In the genomic region with DNA sequence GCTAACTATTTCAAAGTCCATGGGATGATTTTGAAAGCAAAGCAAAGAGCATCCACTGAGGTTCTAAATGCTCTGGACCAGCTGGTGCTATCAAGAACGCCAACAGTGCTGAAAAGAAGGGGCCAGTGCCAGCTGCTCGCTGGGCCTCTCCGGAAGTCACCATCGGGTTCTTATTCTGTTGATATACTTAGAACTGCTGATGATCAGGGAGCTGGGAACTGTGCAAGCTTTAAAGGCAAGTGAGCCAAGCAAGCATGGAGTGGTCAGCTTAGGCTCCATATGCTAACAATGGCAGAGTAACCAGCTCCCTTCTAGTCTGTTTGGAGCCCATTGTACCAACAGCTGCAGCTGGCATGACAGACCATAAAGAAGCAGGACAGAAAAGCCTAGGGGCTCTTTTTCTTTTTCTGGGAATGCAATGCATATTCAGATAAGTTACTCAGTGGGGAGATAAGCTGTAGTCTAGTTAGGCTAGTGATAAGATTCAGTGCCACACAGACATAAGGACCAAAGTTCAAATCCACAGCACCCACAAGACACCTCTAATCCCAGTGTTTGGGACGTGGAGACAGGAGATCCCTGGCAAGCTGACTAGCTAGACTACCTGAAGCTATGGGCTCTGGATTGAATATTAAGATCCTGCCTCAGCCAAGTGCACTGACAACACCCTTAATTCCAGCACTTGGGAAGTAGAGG, we compare ENCODE assay signal across 15 mouse cellular contexts.
DNase-seq lines count a peak whose midpoint lies in the region; ATAC-seq lines count a peak whose summit lies in the region.
"Had no signal": no experiment of that assay in that cellular context is flagged by ENCODE, and none has a peak within 500 bp of the region (broad histone marks: within the 10 kb centered on the region; RNA-seq: fewer than 3 reads in every experiment).

No protein-coding gene starts in this region.

- H3K27ac ChIP-seq in forebrain, embryonic 16.5 days (ENCODE audit: low read length) = peak overlapping the region; percentile 73; the same call in 1 of the 2 replicates
- H3K27ac ChIP-seq in forebrain, embryonic 10.5 days = no peak overlapping the region
- 0 out of 2 replicates have a peak overlapping the region, but pooled peaks have one; percentile 20 for H3K27ac ChIP-seq in midbrain, embryonic 15.5 days
- no peak overlapping the region for H3K27ac ChIP-seq in midbrain, embryonic 14.5 days (replicated peaks; ENCODE audit: low read depth, low read length)
- H3K27ac ChIP-seq in hindbrain, embryonic 15.5 days (replicated peaks) = peak overlapping the region; percentile 69
- H3K27ac ChIP-seq: limb, embryonic 12.5 days; macrophage had no signal

- no peaks in the 10 kb centered on the region for H3K9me3 ChIP-seq in forebrain, embryonic 16.5 days (ENCODE audit: control insufficient read depth, low read length)
- no peaks in the 10 kb centered on the region for H3K9me3 ChIP-seq in forebrain, embryonic 10.5 days
- H3K9me3 ChIP-seq in midbrain, embryonic 15.5 days = no peaks in the 10 kb centered on the region
- no peaks in the 10 kb centered on the region for H3K9me3 ChIP-seq in midbrain, embryonic 14.5 days (ENCODE audit: control insufficient read depth, low read length)
- H3K9me3 ChIP-seq in hindbrain, embryonic 15.5 days = no peaks in the 10 kb centered on the region
- H3K9me3 ChIP-seq: G1E; limb, embryonic 12.5 days had no signal

- peaks cover 28% of the 10 kb centered on the region for H3K4me1 ChIP-seq in forebrain, embryonic 16.5 days (replicated peaks; ENCODE audit: control insufficient read depth, insufficient read depth, low read length)
- H3K4me1 ChIP-seq in forebrain, embryonic 10.5 days = peaks cover 39% of the 10 kb centered on the region
- peaks cover 37% of the 10 kb centered on the region for H3K4me1 ChIP-seq in midbrain, embryonic 15.5 days
- peaks cover 60% of the 10 kb centered on the region for H3K4me1 ChIP-seq in midbrain, embryonic 14.5 days (ENCODE audit: control insufficient read depth, insufficient read depth, low read length)
- peaks cover 34% of the 10 kb centered on the region for H3K4me1 ChIP-seq in hindbrain, embryonic 15.5 days (replicated peaks)

- 57% methylated on average over 5 of the region's 5 CpGs for WGBS in forebrain, embryonic 16.5 days
- 91% methylated on average over 5 of the region's 5 CpGs for WGBS in forebrain, embryonic 10.5 days
- WGBS in midbrain, embryonic 15.5 days = 79% methylated on average over 5 of the region's 5 CpGs
- 84% methylated on average over 5 of the region's 5 CpGs for WGBS in midbrain, embryonic 14.5 days
- WGBS in hindbrain, embryonic 15.5 days = 72% methylated on average over 5 of the region's 5 CpGs

- no peak for DNase-seq in forebrain, embryonic 10.5 days (ENCODE audit: extremely low spot score, low spot score)
- no peak for DNase-seq in midbrain, embryonic 14.5 days
- no peak for DNase-seq in embryo, embryonic 10.5 days (ENCODE audit: low spot score)
- no peak for DNase-seq in c-Kit-positive CD71-positive TER-119-positive erythroid progenitor cells, embryonic 14.5 days (ENCODE audit: low spot score)
- no peak for DNase-seq in spleen, postnatal 14 days (ENCODE audit: low spot score in 2 of 2)
- DNase-seq: adrenal gland, postnatal 36 days; heart, postnatal 36 days; kidney, adult 9 months; liver, postnatal 0 days had no signal

- H3K27me3 ChIP-seq in forebrain, embryonic 16.5 days (replicated peaks; ENCODE audit: control insufficient read depth, insufficient read depth, low read length) = no peaks in the 10 kb centered on the region
- no peaks in the 10 kb centered on the region for H3K27me3 ChIP-seq in forebrain, embryonic 10.5 days (ENCODE audit: poor library complexity, severe bottlenecking)
- no peaks in the 10 kb centered on the region for H3K27me3 ChIP-seq in midbrain, embryonic 15.5 days (replicated peaks)
- no peaks in the 10 kb centered on the region for H3K27me3 ChIP-seq in midbrain, embryonic 14.5 days (ENCODE audit: control insufficient read depth, insufficient read depth, low read length)
- no peaks in the 10 kb centered on the region for H3K27me3 ChIP-seq in hindbrain, embryonic 15.5 days
- H3K27me3 ChIP-seq: limb, embryonic 12.5 days had no signal

- no peaks in the 10 kb centered on the region for H3K36me3 ChIP-seq in forebrain, embryonic 16.5 days (ENCODE audit: control insufficient read depth, insufficient read depth)
- H3K36me3 ChIP-seq in forebrain, embryonic 10.5 days (replicated peaks) = no peaks in the 10 kb centered on the region
- H3K36me3 ChIP-seq in midbrain, embryonic 15.5 days (replicated peaks) = no peaks in the 10 kb centered on the region
- no peaks in the 10 kb centered on the region for H3K36me3 ChIP-seq in midbrain, embryonic 14.5 days (ENCODE audit: control insufficient read depth, insufficient read depth, low read length)
- no peaks in the 10 kb centered on the region for H3K36me3 ChIP-seq in hindbrain, embryonic 15.5 days
- H3K36me3 ChIP-seq: G1E; limb, embryonic 12.5 days had no signal

- H3K4me2 ChIP-seq in forebrain, embryonic 16.5 days (ENCODE audit: low read length) = no peak overlapping the region
- H3K4me2 ChIP-seq in midbrain, embryonic 15.5 days = no peak overlapping the region
- H3K4me2 ChIP-seq in midbrain, embryonic 14.5 days (ENCODE audit: low read length) = no peak overlapping the region
- no peak overlapping the region for H3K4me2 ChIP-seq in hindbrain, embryonic 15.5 days
- H3K4me2 ChIP-seq: limb, embryonic 12.5 days had no signal

- no peak overlapping the region for H3K4me3 ChIP-seq in forebrain, embryonic 16.5 days (replicated peaks; ENCODE audit: low read length)
- H3K4me3 ChIP-seq in forebrain, embryonic 10.5 days = no peak overlapping the region
- no peak overlapping the region for H3K4me3 ChIP-seq in midbrain, embryonic 15.5 days
- no peak overlapping the region for H3K4me3 ChIP-seq in midbrain, embryonic 14.5 days (replicated peaks; ENCODE audit: low read depth, low read length)
- H3K4me3 ChIP-seq in hindbrain, embryonic 15.5 days = no peak overlapping the region
- H3K4me3 ChIP-seq: limb, embryonic 12.5 days had no signal

- ATAC-seq in forebrain, embryonic 16.5 days = no peak
- no peak for ATAC-seq in midbrain, embryonic 15.5 days (replicated peaks)
- no peak for ATAC-seq in midbrain, embryonic 14.5 days (ENCODE audit: low FRiP score, low TSS enrichment)
- no peak for ATAC-seq in hindbrain, embryonic 15.5 days (ENCODE audit: low FRiP score, low read depth)
- ATAC-seq: liver, postnatal 0 days had no signal

- no peak overlapping the region for H3K9ac ChIP-seq in forebrain, embryonic 16.5 days (replicated peaks; ENCODE audit: low read depth, low read length)
- no peak overlapping the region for H3K9ac ChIP-seq in midbrain, embryonic 15.5 days
- H3K9ac ChIP-seq in midbrain, embryonic 14.5 days (replicated peaks; ENCODE audit: low read length) = no peak overlapping the region
- no peak overlapping the region for H3K9ac ChIP-seq in hindbrain, embryonic 15.5 days
- H3K9ac ChIP-seq: limb, embryonic 12.5 days; liver, postnatal 0 days had no signal

Comparison
In these comparisons a context has a peak if more than half of its experiments do, and no peak if none do; other contexts are left out.
1. H3K27ac ChIP-seq: peak in forebrain, embryonic 16.5 days (single experiment), midbrain, embryonic 15.5 days (single experiment) and hindbrain, embryonic 15.5 days (single experiment); none in forebrain, embryonic 10.5 days (single experiment) and midbrain, embryonic 14.5 days (single experiment).